Mouse (Mus musculus) layer of hippocampus, postnatal 14 days (tissue): ENCODE data around the gene Sectm1b. TPM values are rescaled to one million over a fixed set of nuclear protein-coding genes. Genes with fewer than 3 reads are reported as not detected.
"Not testable (repeated sequence)": the region's sequence is repeated elsewhere in the genome, so short reads cannot be mapped to it uniquely, and the experiment has no call there.

ENCODE experiments used
- DNase-seq, 2 experiments: peaks; one replicate each; pipeline ENCODE4 v3.0.0; 2021 to 2022; ENCODE audit warnings: low spot score in 2 of 2, mixed read lengths in 1 of 2
- long read RNA-seq, 2 experiments: library from polyadenylated mRNA; stranded (forward); transcript quantifications; one replicate each; pipeline ENCODE4 v2.0.0; 2021
- total RNA-seq, 2 experiments: library from RNA; stranded (reverse); gene quantifications; 2 replicates each; pipeline ENCODE4 v1.2.3; 2021

The Sectm1b gene
- not detected for total RNA-seq
- long read RNA-seq, experiment 1 = 0 reads
- long read RNA-seq, experiment 2, partial matches to known transcripts = 0 of 2 reads
- long read RNA-seq, experiment 2, other reads (novel, unspliced or antisense) = 2 of 2 reads

DNA sequence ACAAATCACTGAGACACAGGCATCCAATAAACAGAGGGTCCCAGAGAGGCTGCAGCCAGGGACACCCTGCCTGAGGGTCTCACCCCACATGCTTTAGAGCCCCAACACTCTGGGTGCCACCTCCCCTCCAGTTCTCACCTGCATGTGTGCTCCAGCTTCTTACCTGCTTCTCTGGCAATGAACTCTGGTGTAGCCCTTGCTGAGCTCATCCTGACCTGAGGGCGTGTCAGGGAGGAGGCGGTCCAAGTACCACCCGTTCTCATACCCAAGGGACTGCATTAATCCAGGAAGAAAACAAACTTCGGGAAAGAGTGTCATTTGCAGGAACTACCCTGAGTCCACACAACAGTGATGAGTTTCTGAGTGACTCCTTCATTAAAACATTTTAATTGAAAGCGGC lies at the start of gene Sectm1b:
TSS of gene Sectm1b (minus strand) at position 191 of the 400 bp plus-strand sequence.
- no peak for DNase-seq

DNA sequence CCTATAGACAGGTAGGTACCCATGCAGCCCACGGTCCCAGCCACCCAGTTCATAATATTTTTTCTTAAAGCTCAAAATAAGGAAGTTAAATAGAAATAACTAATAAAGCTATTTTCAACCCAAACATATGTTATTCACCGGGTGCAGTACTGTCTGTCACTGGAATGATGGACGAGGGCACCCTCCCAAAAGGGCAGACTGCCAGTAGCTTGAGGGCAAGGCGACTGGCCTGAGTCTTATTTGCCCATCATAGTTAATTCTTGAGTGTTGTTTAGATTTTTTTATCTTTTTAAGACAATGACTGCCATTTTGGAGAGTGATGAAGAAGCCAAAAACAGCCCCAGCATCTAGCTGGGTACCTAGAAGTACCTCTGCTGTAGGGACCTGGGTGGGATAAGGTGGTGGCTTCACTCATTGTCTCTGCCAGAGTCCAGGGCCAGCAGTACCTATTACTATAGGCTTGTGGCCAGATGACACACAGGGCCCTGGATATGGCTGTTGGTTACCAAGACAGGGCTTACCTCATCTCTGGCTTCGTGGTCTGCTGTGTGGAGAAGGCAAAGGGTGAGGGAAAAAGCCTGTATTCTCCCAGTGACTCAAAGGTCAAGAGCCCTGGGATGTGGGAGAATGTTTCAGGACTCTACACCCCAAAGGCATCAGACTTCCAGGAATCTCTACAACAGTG lies 48.9 kb upstream of the Sectm1b start:
- no peak for DNase-seq

DNA sequence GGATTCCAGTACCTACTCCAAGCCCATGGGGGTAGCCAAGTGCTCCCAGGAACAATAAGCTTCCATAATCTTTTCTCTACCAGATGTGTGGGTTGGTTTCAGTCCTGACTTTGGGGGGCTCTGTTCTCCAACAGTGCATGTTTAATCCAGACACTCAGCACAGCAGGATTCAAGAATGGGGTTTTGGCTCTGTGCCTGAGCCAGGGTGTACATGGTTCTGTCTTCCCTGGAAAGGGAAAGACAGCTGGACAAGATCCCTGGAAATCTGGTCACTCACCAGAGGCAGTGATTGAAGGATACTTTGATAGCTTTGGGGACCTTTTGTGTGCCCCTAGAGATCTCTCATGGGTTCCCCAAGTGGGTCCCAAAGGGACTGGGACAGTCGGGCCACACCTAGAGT lies 48.2 kb upstream of the Sectm1b start:
- no peak for DNase-seq

DNA sequence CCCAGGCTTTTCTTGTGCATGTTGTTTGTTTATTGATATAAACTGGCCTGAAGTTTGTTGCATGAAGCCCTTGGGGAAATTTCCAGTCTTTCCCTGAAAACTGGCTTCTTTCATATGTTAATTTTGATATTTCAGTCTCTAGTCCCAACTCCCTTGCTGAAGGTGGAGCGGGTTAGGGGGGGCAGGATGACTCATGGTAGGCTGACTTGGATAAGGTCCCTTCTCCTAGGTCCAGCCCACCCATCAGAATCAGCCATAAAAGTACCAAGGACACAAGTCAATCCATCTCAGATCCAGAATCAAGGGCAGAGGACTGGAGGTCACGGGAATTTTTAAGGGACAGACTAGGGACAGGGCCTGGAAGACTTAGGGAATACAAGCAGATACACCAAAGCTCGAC lies 47.7 kb upstream of the Sectm1b start:
- no peak for DNase-seq

DNA sequence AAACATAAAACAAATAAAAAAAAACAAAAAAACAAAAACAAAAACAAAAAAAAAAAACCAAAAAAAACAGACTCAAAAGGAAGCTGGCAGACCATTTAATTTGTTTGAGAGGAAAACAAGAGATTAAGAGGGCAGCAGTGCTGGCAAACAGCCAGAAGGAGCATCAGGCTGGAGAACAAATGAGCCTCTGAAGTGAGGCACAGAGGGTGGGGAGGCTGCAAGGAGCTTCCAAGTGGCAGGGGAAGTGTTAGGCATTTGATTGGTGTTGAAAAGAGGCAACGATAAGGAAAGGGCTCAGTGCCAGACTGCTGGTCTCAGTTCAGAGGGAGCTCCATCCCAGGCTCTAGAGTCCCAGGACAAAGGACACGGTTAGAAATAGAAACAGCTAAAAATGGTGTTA lies 46.6 kb upstream of the Sectm1b start:
- DNase-seq = peak in 1 of 2 experiments; percentile 24

DNA sequence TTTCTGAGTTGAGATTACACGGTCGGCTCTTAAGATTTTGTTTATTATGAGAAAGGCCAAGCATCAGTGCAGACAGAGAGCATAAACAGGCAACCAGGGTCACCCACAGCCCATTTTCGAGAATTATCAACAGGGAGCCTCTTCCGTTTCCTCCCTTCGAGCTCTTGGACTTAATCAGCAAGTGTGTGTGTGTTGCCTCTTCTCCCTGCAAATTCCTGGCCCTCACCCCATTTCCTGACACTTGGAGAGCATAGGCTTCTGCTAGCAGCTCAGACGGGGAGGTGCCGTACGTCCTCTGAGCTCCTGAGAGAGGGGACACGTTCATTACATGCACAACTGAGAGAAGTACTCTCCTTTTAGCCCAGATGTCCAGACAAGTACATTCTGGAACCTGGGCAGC lies 44.7 kb upstream of the Sectm1b start:
- DNase-seq = no peak

DNA sequence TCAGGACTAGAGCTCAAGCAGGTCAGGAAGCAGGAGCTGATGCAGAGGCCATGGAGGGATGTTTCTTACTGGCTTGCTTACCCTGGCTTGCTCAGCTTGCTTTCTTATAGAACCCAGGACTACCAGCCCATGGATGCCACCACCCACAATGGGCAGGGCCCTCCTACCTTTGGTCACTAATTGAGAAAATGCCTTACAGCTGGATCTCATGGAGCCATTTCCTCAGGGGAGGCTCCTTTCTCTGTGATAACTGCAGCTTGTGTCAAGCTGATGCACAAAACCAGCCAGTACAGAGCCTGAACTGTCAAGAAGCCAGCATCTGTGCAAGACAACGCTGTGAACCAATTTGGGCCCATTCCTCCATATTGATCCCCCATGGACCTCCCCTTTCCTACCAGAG lies 43.9 kb upstream of the Sectm1b start:
- not testable (repeated sequence) for DNase-seq

DNA sequence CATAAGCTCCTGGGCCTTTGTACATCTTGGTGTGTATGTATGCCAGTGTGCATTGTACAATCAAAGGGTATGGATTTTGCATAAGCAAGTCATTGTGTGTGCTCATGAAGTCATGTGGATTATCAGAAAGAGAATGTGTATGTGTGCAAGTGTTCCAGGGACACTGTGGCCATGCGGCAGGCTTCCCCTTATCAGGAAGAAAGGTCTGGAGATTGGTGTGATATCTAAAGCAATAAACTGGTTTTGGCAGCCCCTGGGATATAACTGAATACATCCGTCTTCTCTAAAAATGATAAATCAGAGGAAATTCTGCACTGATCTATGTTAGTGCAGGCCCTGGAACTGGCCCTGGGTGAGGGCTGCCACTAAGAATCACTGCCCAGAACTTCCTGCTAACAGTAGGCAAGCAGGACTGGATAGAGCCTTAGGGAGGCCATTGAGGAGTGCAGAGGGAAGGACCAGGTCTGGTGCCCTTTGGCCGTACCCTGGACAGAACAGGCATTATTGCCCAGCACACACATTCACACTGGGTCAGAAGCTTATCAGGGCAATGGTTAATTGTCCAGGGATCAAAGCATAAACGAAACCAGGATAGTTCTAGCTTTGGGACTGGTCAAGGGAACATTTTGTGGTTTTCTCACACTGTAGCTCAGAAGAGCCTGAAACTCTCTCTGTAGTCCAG lies 37.9 kb upstream of the Sectm1b start:
- DNase-seq = no peak

DNA sequence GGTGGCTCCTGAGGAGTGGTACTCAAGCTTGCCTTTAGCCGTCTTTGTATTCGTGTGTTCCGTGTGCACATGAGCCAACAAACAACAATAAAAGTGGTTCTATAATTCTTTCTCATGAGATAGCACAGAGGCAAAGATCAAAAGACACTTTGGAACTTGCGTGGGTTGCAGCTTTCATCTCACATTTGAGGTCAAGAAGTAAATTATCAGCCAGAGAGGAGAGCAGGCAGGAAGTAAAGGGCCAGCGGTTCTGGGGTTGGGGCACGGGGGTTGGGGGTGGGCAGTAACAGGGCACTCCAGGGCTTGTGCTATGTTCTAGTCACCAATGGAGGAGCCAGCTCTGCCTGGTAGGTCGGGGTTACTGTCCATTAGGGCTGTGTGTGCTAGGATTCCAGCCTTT lies 37.3 kb upstream of the Sectm1b start:
- DNase-seq = no peak

DNA sequence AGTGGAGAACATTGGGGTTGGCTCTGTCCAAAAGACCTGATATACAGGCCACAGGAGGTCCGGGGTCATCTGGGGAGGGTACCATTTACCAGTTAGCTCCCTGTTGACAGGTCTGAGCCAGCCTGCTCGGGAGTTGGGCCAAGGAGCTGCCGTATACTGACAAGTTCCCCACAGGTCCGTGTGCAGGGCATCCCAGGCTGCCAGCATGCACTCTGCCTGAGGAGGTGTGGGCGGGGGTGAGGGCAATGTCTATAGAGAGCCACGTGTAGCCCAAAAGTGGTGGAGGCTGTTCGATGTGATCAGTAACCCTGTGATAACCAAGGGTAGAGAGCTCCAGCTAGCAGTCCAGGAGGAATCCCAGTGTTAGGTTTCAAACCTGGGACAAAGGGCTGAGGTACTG lies 36.4 kb upstream of the Sectm1b start:
- DNase-seq = no peak

DNA sequence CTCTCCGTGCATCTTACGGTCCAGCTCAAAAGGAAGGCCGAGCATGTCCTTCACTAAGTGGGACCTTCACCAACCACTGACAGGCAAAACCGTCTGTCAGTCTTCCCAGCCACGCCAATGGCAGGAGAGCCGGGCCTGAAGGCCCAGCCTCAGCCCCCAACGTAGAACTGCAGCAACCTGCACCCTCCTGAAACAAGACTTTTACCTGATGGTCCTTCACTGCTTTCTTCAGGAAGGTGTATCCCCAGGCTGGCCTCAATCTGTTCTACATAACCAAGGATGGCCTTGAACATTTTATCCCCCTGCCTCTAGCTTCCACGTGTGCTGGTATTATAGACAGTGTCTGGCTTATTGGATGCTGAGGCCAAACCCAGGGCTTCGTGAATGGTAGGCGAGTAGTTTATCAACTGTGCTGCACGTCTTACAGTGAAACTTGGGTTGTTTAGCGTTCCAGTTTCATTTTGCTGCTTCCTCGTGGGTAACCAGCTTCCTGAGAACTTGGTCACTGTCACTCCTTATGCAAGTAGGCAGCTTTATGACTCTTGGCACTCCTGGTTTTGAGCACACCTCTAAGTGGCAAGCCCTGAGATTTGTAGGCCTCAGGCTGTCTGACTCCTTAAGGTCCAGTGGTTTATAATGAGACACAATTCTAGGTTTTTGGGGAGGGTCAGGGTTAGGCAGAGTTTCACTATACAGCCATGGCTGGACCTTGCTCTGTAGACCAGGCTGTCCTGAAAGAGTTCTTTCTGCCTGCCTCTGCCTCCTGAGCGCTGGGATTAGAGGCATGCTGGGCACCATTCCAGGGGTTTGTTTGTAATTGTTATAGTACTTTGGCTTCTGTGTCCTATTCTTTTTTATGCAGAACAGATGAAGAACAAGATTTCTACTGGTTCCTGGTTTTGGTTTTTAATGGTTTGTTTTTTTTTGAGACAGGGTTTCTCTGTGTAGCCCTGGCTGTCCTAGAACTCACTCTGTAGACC lies 29.5 kb upstream of the Sectm1b start:
- no peak for DNase-seq

DNA sequence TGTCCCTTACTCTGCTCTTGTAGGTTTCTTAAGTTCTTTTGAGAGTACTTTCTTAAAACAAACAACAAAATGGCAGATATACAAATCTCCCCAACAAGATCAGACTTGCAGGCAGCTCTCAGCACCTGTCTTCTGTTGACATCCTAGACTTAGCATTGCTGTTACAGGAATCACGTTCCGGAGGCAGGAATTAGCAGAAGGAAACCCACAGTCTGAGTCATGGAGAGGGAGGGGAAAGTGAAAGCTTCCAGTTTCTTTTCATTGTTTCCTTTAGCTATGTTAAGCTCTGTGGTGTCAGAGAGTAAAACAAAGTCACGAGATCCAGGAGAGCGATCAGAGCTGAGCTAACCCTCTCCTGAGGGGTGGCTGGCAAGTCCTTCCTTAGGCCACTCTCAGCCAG lies 27.6 kb upstream of the Sectm1b start:
- no peak for DNase-seq

DNA sequence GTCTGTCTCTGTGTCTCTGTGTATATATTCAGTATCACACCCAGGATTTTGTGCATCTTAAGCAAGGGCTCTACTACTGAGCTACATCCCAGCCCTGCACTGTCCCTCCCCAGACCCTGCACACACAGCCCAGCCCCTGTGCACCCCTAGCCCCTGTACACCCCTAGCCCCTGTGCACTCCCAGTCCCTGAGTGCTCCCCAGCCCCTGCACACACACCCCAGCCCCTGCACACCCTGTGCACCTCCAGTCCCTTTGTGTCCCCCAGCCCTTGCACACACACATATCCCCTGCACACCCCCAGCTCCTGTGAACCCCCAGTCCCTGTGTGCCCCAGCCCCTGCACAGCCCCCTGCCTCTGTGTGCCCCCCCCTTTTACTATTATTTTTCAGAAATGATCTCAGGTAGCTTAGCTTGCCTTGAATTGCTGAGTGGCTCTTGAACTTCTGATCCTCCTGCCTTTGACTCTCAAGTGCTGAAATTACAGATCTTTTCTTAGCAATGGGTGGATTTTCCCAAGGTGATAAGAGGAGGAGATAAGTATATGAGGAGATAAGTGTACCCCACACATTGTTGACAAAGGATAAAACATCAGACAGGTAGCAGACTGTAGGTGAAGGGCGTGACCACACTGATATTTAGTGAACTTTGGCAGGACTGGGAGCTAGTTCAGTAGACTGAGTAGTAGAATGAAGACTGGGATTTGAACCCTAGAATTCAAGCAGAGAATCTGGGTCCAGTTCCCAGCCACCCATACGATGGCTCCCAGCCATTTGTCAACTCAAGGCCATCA lies 26.6 kb upstream of the Sectm1b start:
- no peak for DNase-seq

DNA sequence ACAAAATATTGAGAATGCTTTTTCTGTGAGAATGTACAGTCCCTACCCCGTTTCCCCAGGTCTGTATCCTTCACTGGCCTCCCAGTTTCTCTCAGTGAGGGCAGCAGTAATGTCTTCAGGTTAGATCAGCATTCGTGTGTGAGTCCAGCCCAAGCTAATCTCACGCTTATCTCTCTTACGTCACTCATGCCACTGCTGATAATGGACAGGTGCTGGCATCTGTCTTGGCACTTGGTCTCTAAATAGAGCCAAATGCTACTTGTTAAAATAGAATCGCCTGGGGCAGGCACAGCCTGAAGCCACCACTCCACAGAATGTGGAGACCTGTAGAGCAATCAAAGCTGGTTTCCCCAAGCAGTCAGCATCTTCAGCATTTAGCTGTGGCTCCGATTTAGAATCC lies 25.6 kb upstream of the Sectm1b start:
- DNase-seq = no peak

DNA sequence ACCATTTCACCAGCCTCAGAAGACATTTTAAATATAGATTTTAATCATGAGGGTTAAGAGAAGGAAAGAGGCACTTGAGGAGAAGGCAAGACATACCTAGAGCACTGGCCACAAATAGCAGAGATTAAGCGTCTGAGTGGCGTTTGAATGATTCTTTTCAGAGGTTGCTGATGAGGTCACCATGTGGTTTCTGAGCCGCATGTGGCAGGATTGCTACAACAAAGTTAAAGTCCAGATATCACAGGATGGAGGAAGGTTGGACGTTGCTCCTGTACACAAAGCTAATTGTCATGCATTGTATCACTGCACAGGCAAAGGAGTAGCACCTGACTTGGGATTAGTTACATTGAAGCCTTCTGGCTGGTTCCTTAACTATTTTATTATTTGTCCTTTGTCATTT lies 22.9 kb upstream of the Sectm1b start:
- no peak for DNase-seq

DNA sequence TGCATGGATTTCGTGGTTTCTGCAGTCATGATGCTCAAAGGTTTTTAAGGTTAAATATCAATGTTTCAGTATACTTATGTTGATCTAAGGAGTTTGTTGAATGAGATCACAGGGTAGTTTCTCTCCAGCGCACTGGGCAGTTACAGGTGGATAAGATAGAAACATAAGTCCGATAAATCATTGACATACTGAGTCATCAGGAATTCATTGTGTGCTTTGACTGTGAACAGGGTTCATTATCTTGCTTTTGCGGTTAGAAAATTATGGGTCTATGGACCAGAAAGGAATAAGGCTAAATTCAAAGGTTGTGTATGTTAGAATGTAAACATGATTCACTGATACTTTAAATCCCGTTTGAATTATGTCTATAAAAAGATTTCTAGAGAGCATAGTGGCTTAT lies 21.8 kb upstream of the Sectm1b start:
- DNase-seq = no peak

DNA sequence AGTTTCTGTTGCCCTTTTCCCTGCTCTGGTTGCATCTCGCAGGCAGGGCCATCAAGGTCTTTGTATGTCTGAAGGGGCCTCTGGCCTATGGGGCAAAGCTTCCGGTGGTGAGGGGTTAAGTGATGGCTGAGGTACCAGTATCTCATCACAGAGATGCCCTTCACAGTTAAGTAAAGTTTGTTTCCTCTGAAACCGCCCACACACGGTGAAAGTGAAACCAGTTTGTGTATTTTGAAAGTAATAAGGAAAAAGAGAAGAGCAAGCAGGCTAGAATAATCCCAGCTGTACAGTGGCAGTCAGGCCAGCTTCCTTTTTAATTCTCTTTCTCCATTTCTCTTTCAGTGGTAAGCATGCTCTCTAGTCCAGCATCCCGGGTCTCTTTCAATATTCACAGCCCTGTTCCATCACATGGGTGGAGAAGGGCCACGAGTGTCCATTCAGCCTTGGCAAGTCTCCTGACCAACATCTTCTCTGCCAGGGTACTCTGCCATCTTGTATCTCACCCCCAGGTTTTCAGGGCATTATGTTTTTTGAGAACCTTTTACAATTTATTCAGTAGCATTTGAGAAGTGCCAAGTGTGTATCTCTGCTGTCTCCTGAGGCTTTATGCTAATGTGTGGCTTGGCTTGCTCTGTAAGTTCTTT lies 19.6 kb upstream of the Sectm1b start:
- DNase-seq = no peak

DNA sequence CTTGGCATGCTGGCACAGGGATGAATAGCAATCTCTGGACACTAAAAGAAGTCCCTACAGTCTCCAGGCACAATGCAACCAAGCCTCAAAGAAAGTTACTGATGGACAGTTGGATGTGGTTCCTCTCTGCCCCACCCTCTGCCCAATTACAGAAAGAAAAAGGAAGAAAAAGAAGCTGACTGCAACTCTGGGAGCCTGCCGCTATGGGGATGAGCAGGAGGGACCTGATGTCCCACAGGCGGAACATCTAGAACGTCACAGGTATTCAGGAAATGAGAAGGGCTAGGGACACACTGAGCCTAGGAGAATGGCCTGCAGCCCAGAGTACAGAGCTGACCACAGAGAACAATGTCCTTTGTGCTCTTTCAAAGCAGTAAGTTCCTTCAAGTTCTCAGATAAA lies 18.9 kb upstream of the Sectm1b start:
- no peak for DNase-seq

DNA sequence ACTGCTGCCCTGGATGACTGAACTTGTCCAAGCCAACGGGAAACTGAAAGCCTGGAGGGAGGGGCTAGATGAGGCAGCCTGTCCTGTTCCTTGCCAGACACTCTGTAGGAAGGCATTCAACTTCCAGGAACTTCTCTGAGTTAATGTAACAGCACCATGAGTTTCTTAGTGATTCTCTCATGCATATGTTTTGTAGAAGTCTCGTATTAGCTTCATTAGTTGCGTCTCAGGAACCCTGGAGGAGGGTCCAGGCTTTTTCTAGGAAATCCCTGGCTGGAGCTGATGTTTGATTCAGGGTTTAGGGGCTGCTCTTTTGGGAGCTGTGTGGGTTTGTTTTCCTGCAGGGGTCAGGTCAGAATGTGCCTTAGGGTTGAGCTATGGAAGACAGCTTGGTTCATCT lies 17.8 kb upstream of the Sectm1b start, which contains the start of gene Sectm1a:
TSS of gene Sectm1a (minus strand) at position 101 of the 400 bp plus-strand sequence.
- DNase-seq = no peak

DNA sequence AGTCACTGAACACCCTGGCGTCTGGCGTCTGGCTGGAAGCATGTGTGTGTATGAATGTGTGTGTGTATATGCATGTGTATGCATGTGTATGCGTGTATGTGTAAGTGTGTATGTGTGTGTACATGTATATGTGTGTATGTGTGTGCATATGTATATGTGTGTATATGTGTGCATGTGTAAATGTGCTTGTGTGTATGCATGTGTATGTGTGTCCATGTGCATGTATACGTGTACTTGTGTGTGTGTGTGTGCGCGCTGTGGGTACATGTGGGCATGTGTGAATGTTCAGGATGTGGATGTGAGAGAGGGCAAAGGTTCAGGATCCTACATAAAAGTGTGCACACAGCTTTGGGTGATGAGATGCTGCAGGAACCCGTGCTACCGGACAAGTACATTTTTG lies 17.0 kb upstream of the Sectm1b start:
- DNase-seq = no peak
